Mouse (Mus musculus): ENCODE measurements around the gene Cacnb3. TPM values are rescaled to one million over a fixed set of nuclear protein-coding genes. Genes with fewer than 3 reads are reported as not detected.

The Cacnb3 gene
- total RNA-seq, 2 experiments from 2014 or later = 13.6 to 14.0 TPM

- DNase-seq = peak in 1 of 2 experiments; percentile 47
- intact Hi-C loops (cut with DNase I) = loop anchor here (2.0 kb wide), 1 partner anchor 97 kb away; no protein-coding TSS in a partner anchor
Measured at GRCm38 (mm10) chr15:98608058-98608783, 22.4 kb upstream of the Cacnb3 start.

DNA sequence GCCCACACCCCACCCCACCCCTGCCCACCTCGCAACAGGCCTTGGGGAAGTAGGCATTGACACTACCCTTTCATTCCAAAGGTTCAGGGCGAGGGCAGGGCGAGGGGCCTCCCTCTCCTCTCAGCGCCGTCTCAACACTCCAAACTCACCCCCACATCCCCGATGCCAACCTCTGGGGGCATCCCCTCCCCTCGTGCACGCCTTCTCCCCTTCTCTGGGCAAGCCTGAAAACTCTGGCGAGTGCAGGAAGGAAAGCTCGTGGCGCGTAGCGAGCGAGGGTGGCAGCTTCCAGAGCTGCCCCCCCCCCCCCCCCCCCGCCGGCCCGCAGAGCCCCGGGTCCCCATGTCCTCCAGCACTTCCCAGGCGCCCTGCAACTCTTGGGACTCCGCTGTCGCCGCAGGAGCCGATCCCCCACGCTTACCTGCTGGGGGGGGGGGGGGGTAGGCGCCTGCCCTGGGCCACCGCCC lies 21.8 kb upstream of the Cacnb3 start:
- peak; percentile 50 to 62 for DNase-seq

GRCm38 (mm10) chr15:98609331-98610130 lies 21.1 kb upstream of the Cacnb3 start, which contains the start of gene Adcy6:
Gene Adcy6 (minus strand): TSS chr15:98610076.
- DNase-seq = peak; percentile 87 to 88
- intact Hi-C loops (cut with DNase I) = loop anchor here (2.0 kb wide), 1 partner anchor 99 kb away; no protein-coding TSS in a partner anchor

More for the DNA sequence above, 21.8 kb upstream of the Cacnb3 start:
- intact Hi-C loops (cut with DNase I) = loop anchor here (2.0 kb wide), 1 partner anchor 98 kb away; no protein-coding TSS in a partner anchor

- DNase-seq = no peak
- intact Hi-C loops (cut with DNase I) = no loop called here
Measured at GRCm38 (mm10) chr15:98610131-98610633, 20.5 kb upstream of the Cacnb3 start.

DNA sequence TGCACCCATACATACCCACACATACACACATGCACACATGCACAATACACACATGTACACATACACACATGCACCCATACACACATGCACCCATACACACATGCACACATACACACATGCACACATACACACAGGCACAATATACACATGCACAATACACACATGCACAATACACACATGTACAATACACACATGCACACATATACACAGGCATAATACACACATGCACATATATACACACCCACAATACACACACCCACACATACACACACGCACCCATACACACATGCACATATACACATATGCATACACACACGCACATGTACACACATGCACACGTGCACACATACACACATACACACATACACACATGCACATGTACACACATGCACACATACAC lies 18.4 kb upstream of the Cacnb3 start:
- DNase-seq = no peak
- intact Hi-C loops (cut with DNase I) = no loop called here

DNA sequence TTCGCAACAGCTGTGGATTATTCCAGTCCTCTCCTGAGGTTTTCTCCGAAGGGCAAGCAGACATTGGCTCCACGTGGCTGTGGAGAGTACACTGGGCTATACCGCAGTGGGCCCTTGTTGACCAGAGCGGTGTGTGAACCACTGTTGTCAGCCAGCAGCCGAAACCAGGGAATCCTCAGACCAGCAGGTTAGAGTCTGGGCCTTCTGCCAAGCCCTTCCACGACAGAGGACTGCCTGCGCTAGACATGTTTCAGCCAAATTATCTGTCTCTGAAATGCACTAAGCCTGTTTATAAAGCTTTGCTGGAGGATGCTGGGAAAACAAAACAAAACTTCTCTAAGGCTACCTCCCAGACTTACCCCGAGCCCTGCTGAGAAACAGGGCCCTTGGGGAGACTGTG lies 16.1 kb upstream of the Cacnb3 start:
- intact Hi-C loops (cut with DNase I) = no loop called here
- DNase-seq = peak; percentile 65 to 70

DNA sequence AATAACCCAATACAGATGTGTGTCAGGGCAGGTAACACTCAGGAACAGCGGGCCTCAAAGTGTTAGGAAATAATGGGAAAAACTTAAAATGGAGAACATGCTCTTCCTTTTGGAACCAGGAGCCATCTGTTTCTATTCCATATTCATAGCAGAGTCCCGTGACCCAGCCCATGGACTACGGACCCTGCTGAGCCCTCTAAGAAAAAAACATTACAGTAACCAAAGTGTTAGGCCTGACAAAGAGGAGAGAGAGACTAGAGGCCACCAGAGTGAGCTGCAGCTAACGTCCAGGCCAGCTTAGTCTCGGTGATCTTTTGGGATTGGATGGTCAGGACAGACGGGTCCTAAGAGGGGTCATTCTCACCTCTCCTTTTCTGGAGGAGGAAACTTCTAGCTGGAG lies 15.7 kb upstream of the Cacnb3 start:
- DNase-seq = no peak
- intact Hi-C loops (cut with DNase I) = no loop called here

DNA sequence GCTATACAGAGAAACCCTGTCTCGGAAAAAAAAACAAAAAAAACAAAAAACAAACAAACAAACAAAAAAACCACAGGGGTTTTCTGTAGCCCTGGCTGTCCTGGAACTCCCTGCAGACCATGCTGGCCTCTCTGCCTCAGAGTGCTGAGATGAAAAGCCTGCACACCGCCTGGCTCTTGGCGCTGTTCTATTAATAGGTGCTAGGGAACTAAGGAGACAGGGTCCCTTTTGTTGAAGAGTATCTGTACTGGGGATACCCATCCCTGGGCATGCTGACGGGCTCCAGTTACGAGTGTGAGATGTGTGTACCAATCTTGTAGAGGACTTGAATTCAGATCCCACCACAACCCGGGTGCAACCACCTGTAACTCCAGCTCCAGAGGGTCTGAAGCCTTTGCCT lies 14.9 kb upstream of the Cacnb3 start:
- DNase-seq = peak in 1 of 2 experiments; percentile 48
- intact Hi-C loops (cut with DNase I) = loop anchor here (2.0 kb wide), 1 partner anchor 105 kb away; no protein-coding TSS in a partner anchor

DNA sequence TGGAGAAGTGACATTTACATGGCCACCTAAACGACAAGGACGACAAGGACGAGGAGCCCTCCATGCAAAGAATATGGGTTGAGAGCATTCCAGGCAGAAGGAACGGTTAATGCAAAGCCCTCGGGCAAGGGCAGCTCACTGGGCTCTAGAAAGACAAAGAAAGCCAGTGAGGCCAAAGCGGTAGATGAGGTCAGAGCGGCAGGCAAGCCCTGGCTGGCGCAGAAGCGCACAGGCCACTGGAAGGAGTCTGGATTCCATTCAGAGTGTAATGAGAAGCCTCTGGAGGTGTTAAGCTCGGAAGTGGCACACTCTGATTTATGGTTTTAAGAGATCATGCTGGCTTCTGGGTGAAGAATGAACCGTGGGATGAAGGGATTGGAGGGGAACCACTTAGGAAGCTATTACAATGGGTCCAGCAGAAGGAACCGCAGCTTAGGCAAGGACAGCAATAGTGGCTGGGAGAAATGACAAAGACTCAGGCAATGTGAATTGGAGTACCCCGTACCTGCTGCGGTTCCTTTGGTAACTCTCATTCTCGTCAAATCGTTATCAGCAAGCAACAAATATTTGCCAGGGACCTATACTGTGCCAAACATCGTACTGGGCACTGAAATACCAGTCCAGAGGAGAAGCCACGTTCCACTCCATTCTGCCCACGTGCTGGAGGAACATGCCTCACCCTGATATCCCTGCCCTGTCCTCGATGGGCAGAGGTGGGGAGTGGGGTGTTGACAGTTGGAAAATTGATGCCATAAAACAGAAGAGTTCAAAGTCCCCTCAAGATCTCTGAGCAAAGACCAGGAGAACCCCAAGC lies 14.1 kb upstream of the Cacnb3 start:
- intact Hi-C loops (cut with DNase I) = loop anchor here (1.0 to 2.0 kb wide), 2 partner anchors 36 to 106 kb away; no protein-coding TSS in a partner anchor
- DNase-seq = peak in 1 of 2 experiments; percentile 47

DNA sequence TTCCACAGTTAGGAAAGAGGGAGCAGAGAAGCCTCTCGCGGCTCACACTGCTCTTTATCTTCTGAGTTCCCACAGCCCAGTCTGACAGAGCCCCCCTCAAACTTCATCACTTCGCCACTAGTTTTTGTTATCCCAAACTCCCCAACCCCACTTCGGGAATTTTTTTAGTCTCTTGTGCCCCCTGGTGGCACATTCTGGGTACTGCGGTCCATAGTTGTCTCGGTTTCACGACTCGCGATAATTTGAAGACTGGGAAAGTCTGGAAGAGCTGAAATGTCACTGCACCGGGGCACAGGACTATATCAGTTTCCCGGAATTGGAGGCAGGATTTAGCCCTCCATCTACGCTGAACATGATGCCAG lies 13.5 kb upstream of the Cacnb3 start:
- peak; percentile 88 to 94 for DNase-seq
- intact Hi-C loops (cut with DNase I) = loop anchor here (1.0 to 2.0 kb wide), 2 partner anchors 37 to 106 kb away; no protein-coding TSS in a partner anchor

- no peak for DNase-seq
- intact Hi-C loops (cut with DNase I) = no loop called here
Measured at GRCm38 (mm10) chr15:98622199-98622598, 8.4 kb upstream of the Cacnb3 start.

GRCm38 (mm10) chr15:98622721-98623120 lies 7.9 kb upstream of the Cacnb3 start:
- intact Hi-C loops (cut with DNase I) = no loop called here

GRCm38 (mm10) chr15:98623361-98623821 lies 7.2 kb upstream of the Cacnb3 start:
- intact Hi-C loops (cut with DNase I) = no loop called here
- DNase-seq = no peak

More at GRCm38 (mm10) chr15:98622721-98623120, 7.9 kb upstream of the Cacnb3 start:
- DNase-seq = no peak

DNA sequence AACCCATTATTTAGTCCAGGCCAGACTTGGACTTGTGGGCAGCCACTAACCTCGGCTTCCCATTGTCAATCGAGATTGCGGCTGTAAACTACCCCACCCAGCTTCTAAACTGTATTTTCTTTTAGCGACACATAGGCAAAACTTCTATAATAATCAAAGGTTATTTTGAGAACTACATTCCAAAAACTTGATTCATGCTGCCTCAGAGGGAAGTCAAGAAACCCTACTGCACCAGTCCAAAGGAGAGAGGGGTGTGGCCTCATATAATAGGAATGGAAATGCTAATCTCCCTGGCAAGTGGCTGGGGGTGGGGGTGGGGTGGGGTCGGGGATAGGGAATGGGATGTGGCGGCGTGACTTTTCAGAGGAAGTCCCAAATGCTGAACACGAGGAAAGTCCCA lies 4.6 kb upstream of the Cacnb3 start:
- no peak for DNase-seq
- intact Hi-C loops (cut with DNase I) = no loop called here

GRCm38 (mm10) chr15:98626487-98627212 lies 4.0 kb upstream of the Cacnb3 start:
- intact Hi-C loops (cut with DNase I) = no loop called here
- DNase-seq = no peak

GRCm38 (mm10) chr15:98628589-98629254 lies 1.9 kb upstream of the Cacnb3 start:
- peak in 1 of 2 experiments; percentile 43 for DNase-seq
- intact Hi-C loops (cut with DNase I) = no loop called here

GRCm38 (mm10) chr15:98629464-98629863 lies 1.2 kb upstream of the Cacnb3 start:
- no peak for DNase-seq
- intact Hi-C loops (cut with DNase I) = no loop called here

DNA sequence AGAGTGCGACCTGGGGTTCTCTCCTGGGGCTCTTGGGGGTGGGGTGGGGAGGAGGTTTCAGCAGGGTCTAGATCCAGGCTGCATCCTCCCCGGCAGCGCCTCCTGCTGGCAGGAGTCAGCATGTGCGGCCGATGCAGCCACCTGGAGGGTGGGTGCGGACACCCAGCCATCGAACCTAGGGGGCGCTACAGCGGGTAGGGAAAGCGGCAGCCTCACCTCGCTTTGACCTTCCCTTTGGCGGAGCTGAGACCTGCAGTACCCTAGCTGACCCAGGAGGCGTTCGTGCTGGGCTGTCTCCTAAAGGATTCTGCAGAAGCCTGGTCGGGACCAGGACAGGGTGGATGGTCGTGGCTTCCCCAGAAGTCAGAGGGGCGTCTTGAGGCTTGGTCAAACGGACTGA lies 853 bp downstream of the Cacnb3 start:
- peak; percentile 77 to 93 for DNase-seq
- intact Hi-C loops (cut with DNase I) = no loop called here
